Mouse (Mus musculus) gastrocnemius, adult 2 months (tissue): Measurements from ENCODE around the gene Nlgn2. TPM values are rescaled to one million over a fixed set of nuclear protein-coding genes. Genes with fewer than 3 reads are reported as not detected.
A peak's percentile ranks its signal among the peaks of the same experiment; 100 is the strongest.
"Not testable (repeated sequence)": the region's sequence is repeated elsewhere in the genome, so short reads cannot be mapped to it uniquely, and the experiment has no call there.

Experiments
- DNase-seq: peaks from one replicate; pipeline ENCODE4 v3.0.0; 2022
- H3K27ac ChIP-seq: fragments of 200-600 bp; 2 replicates; pipeline ENCODE4 v1.8.1; 2022; ENCODE audit warnings: mild to moderate bottlenecking
- H3K4me3 ChIP-seq: fragments of 200-600 bp; 2 replicates; pipeline ENCODE4 v1.8.1; 2022; ENCODE audit warnings: mild to moderate bottlenecking, moderate library complexity
- CTCF ChIP-seq: fragments of 200-600 bp; IDR thresholded peaks from 2 replicates; pipeline ENCODE4 v1.8.1; 2022; ENCODE audit warnings: antibody characterized with exemption, mild to moderate bottlenecking, moderate library complexity
- intact Hi-C: fragments of 180-260 bp; cut with DNase I; formaldehyde crosslinking; loops from one replicate; pipeline ENCODE4 v1.15.1; 2025
- total RNA-seq, 2 experiments: library from RNA; stranded (reverse); gene quantifications; 2 replicates each; pipeline ENCODE4 v1.2.3; 2021

The Nlgn2 gene
- total RNA-seq, 2 experiments from 2014 or later, result 2.3 to 2.7 TPM

DNA sequence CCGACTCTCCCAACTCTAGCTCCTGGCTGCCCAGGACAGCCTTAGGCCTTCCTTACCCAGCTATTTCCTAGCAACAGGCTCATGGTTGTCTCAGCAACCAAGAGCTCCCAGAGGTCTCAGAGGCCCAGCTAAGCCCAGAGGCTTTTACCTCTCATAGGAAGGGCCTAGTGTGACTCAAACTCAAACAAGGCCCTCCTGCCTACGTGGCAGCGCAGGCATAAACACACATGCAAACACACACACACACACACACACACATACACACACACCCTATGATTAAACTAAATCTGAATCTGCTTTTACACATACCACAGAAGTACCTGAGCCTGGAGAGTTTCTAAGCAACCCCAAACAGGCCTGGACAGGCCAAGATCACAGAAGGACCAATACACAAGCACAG, 40.8 kb upstream of the Nlgn2 start:
- TF ChIP-seq CTCF, result no peak

DNA sequence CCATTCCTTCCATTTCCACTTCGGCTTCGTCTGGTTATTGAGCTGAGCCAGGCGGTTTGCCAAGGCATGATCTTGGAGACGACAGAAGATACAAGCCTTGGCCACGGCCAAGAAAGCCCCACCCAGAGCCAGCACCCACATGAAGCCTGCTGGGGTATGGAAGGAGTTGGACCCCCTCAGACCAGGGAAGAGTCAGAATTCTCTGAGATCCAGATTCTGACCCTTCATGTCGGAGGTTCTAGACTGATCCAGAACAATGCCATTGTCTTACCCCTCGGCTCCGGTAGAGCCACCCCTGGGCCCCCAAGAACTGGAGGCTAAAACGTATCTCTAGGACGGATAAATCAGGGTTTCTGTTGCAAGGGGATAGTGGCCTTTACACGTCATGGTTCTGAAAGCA, 40.3 kb upstream of the Nlgn2 start, which contains the start of gene Tmem95:
Gene Tmem95, minus strand, starts transcription at position 141 of the 400 bp plus-strand sequence.
- DNase-seq, result no peak
- peak within 1 kb of the TSS; percentile 89 for H3K4me3 ChIP-seq
- H3K27ac ChIP-seq, result peak within 1 kb of the TSS; percentile 95
- TF ChIP-seq CTCF, result no peak
- intact Hi-C loops, result loop anchor here (2.0 to 5.0 kb wide), 4 partner anchors 73 to 196 kb away; partner anchors contain the start of genes Polr2a, Senp3 and Tmem102

More for the DNA sequence above, 40.8 kb upstream of the Nlgn2 start:
- DNase-seq, result no peak
- Histone ChIP-seq H3K4me3 (peak overlapping the region; percentile 89), H3K27ac (peak overlapping the region; percentile 95)
- intact Hi-C loops, result loop anchor here (5.0 kb wide), 2 partner anchors 121 to 196 kb away; partner anchors contain the start of genes Polr2a and Senp3

- DNase-seq, result peak; percentile 89
- intact Hi-C loops, result loop anchor here (2.0 to 5.0 kb wide), 4 partner anchors 72 to 195 kb away; partner anchors contain the start of genes Polr2a, Senp3 and Tmem102
- peak; percentile 95 for TF ChIP-seq CTCF
- Histone ChIP-seq H3K27ac (peak overlapping the region; percentile 76), H3K4me3 (peak overlapping the region; percentile 53)
Measured at GRCm38 (mm10) chr11:69876867-69877266, 39.3 kb upstream of the Nlgn2 start.

- DNase-seq, result no peak
- intact Hi-C loops, result loop anchor here (2.0 to 5.0 kb wide), 4 partner anchors 71 to 194 kb away; partner anchors contain the start of genes Polr2a, Senp3 and Tmem102
- Histone ChIP-seq H3K4me3 (peak overlapping the region; percentile 3), H3K27ac (peak overlapping the region; percentile 76)
- peak; percentile 6; the same call in 1 of the 2 replicates for TF ChIP-seq CTCF
Measured at GRCm38 (mm10) chr11:69876186-69876585, 38.6 kb upstream of the Nlgn2 start.

GRCm38 (mm10) chr11:69872451-69872850, 34.9 kb upstream of the Nlgn2 start:
- intact Hi-C loops, result no loop called here
- no peak for DNase-seq
- TF ChIP-seq CTCF, result no peak
- Histone ChIP-seq H3K27ac (no peak overlapping the region), H3K4me3 (no peak overlapping the region)

- TF ChIP-seq CTCF, result no peak
- Histone ChIP-seq H3K27ac (no peak overlapping the region), H3K4me3 (no peak overlapping the region)
- intact Hi-C loops, result no loop called here
- DNase-seq, result no peak
Measured at GRCm38 (mm10) chr11:69871822-69872221, 34.2 kb upstream of the Nlgn2 start.

GRCm38 (mm10) chr11:69870289-69871069, 32.9 kb upstream of the Nlgn2 start:
- TF ChIP-seq CTCF, result no peak
- intact Hi-C loops, result no loop called here
- H3K27ac ChIP-seq, result no peak overlapping the region
- no peak for DNase-seq
- H3K4me3 ChIP-seq, result no peak overlapping the region

- intact Hi-C loops, result no loop called here
- no peak for DNase-seq
- no peak overlapping the region for H3K4me3 ChIP-seq
- H3K27ac ChIP-seq, result 0 out of 2 replicates have a peak overlapping the region, but pooled peaks have one; percentile 5
- no peak for TF ChIP-seq CTCF
Measured at GRCm38 (mm10) chr11:69867335-69867734, 29.8 kb upstream of the Nlgn2 start.

DNA sequence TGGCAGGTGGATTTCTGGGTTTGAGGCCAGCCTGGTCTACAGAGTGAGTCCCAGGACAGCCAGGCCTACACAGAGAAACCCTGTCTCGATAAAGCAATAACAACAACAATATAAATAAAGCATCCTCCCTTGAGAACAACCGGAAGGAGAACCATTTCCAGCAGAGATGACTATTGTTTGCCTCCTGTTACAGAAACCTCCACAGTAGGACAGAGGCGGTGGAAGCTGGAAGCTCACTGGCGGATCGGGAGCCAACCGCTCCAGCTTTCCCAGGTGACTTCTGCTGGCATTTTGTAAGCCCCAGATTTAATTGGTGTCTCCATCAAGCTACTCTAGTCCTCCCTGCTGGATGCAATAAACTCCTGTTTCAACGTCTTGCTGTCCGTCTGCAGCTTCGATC, 28.0 kb upstream of the Nlgn2 start:
- H3K27ac ChIP-seq, result peak overlapping the region; percentile 46; the same call in 1 of the 2 replicates
- intact Hi-C loops, result no loop called here

GRCm38 (mm10) chr11:69864138-69864860, 26.7 kb upstream of the Nlgn2 start:
- intact Hi-C loops, result no loop called here
- no peak for DNase-seq
- Histone ChIP-seq H3K4me3 (no peak overlapping the region), H3K27ac (no peak overlapping the region)
- TF ChIP-seq CTCF, result no peak

More for the DNA sequence above, 28.0 kb upstream of the Nlgn2 start:
- no peak for DNase-seq
- H3K4me3 ChIP-seq, result no peak overlapping the region
- TF ChIP-seq CTCF, result no peak

- DNase-seq, H3K4me3 ChIP-seq, intact Hi-C loops, H3K27ac ChIP-seq: not testable (repeated sequence)
Measured at GRCm38 (mm10) chr11:69863729-69864128, 26.1 kb upstream of the Nlgn2 start.

DNA sequence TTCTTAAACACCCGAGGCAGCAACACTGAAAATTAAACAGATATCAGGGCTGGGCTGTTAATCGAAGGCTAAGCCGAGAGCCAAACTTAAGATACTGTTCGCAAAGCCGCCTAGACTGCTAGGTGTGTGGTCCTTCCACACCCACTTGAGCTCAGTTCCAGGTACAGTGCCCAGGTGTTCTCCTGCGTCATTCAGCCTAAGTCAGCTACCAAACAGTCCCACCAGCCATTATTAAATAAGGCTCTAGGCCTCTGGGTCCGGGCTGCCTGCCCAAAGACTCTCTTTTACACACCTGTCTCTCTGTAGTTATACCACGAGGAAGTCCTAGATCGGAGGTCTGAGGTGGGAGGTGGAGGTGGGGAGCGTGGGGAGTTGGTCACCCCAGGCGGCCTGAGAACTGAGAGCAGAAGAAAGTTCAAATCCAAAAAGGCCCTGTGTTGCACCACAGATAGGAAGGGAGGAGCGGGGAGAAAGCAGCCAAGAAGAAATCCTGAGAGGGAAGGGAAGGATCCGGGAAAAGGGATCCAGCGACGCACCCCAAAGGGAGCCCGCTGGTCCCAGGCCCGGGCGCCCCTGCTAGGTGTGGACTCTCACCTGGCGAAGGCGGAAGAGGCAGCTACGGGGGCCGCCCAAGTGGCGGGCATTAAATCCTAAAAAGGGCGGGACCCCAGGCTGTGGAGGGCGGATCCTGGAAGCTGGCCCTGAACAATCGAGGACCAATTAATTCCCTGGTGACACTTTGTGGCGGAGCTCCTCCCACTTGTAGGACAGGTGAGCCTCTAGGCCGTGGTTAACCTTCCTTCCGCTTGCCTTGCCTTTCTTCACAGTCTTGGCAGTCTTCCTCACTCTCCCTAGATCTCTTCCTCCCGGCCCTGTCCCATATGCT, 20.8 kb upstream of the Nlgn2 start, which contains the start of gene Tnk1:
Gene Tnk1, minus strand, starts transcription at position 618 of the 886 bp plus-strand sequence.
- DNase-seq, result no peak
- no peak for TF ChIP-seq CTCF
- Histone ChIP-seq H3K4me3 (no peak within 1 kb of the TSS), H3K27ac (no peak within 1 kb of the TSS)
- intact Hi-C loops, result no loop called here
